Mouse (Mus musculus) spleen, adult 2 months (tissue): ENCODE data around the gene Gm2115.

Experiments
- CTCF ChIP-seq: fragments of 200-500 bp; IDR thresholded peaks from 2 replicates; pipeline ENCODE4 v1.5.1; 2011; ENCODE audit warnings: mild to moderate bottlenecking, inconsistent platforms; ENCODE audit not compliant: insufficient read depth, insufficient read length, insufficient replicate concordance; ENCODE audit errors: extremely low read depth
- POLR2A ChIP-seq: fragments of 200-500 bp; IDR thresholded peaks from 2 replicates; pipeline ENCODE4 v1.6.1; 2011; ENCODE audit warnings: low read depth, low read length, inconsistent platforms

DNA sequence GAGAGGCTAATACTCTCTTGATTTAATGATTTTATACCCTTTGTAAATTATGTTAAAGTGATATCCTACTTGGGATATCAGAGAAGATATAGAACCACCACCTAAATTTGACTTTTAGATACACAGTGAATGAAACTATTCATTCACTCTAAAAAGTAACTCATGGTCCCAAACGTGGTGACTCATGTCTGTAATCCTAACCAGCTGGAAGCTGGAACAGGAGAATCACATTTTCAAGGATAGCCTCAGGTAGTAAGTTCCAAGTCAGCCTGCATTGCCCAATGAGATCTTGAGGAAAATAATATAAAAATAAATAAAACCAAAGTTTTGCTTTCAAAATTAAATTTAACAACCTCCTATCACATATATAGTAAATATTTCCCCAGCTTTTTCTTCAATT lies 2.6 kb upstream of the Gm2115 start:
- TF ChIP-seq CTCF, result no peak
- TF ChIP-seq POLR2A, result no peak
